Mouse (Mus musculus) limb, embryonic 14.5 days (tissue): Measurements from ENCODE around the gene Ube4b. TPM values are rescaled to one million over a fixed set of nuclear protein-coding genes. Genes with fewer than 3 reads are reported as not detected.

Experiments
- ATAC-seq: fragments of 200-750 bp; cut with Nextera tagmentation; 2 replicates; pipeline ENCODE4 v1.8.0; 2017; ENCODE audit warnings: low read depth, moderate number of reproducible peaks, moderate TSS enrichment; ENCODE audit not compliant: low FRiP score
- DNase-seq: peaks from one replicate; pipeline ENCODE4 v3.0.0-alpha.2; 2015; ENCODE audit warnings: low spot score
- H3K27ac ChIP-seq: fragments of 300-500 bp; sonication (generic); replicated peaks from 2 replicates; pipeline ENCODE4 v1.5.1; 2014; ENCODE audit warnings: low read depth, mild to moderate bottlenecking, low read length, moderate library complexity, mixed read lengths
- H3K27me3 ChIP-seq: fragments of 300-500 bp; sonication (generic); 2 replicates; pipeline ENCODE4 v1.6.1; 2014; ENCODE audit warnings: low read length, mixed read lengths; ENCODE audit not compliant: control insufficient read depth, insufficient read depth
- H3K36me3 ChIP-seq: fragments of 300-500 bp; sonication (generic); 2 replicates; pipeline ENCODE4 v1.6.1; 2014; ENCODE audit warnings: mild to moderate bottlenecking, low read length, moderate library complexity, mixed read lengths; ENCODE audit not compliant: control insufficient read depth, insufficient read depth
- H3K4me1 ChIP-seq: fragments of 300-500 bp; sonication (generic); 2 replicates; pipeline ENCODE4 v1.6.1; 2014; ENCODE audit warnings: antibody characterized with exemption, low read length, mixed read lengths; ENCODE audit not compliant: control insufficient read depth, insufficient read depth
- H3K4me2 ChIP-seq: fragments of 300-500 bp; sonication (generic); replicated peaks from 2 replicates; pipeline ENCODE4 v1.6.1; 2014; ENCODE audit warnings: low read depth, mild to moderate bottlenecking, low read length, moderate library complexity; ENCODE audit not compliant: severe bottlenecking
- H3K4me3 ChIP-seq: fragments of 300-500 bp; sonication (generic); replicated peaks from 2 replicates; pipeline ENCODE4 v1.5.1; 2014; ENCODE audit warnings: low read length
- H3K9ac ChIP-seq: fragments of 300-500 bp; sonication (generic); 2 replicates; pipeline ENCODE4 v1.6.1; 2014; ENCODE audit warnings: mild to moderate bottlenecking, low read depth, low read length, moderate library complexity; ENCODE audit not compliant: severe bottlenecking
- H3K9me3 ChIP-seq: fragments of 300-500 bp; sonication (generic); 2 replicates; pipeline ENCODE4 v1.6.1; 2016; ENCODE audit warnings: low read length; ENCODE audit not compliant: control insufficient read depth
- POLR2A ChIP-seq: fragments of 200-500 bp; IDR thresholded peaks from 2 replicates; pipeline ENCODE4 v1.8.0; 2012; ENCODE audit warnings: inconsistent platforms, mild to moderate bottlenecking, moderate library complexity, borderline replicate concordance; ENCODE audit not compliant: insufficient read depth, insufficient read length; ENCODE audit errors: extremely low read depth
- WGBS: fragments of 180-500 bp; shearing (Covaris S2); extraction: QIAGEN DNeasy Blood & Tissue Kit; methylation state at CpG from one replicate; pipeline ENCODE4 v1.1.7; 2014; 5-methylcytosine and 5-hydroxymethylcytosine counted together
- polyA plus RNA-seq, 2 experiments: library from polyadenylated mRNA; depleted of rRNA in 1 of 2; stranded (reverse) in 1 of 2; unstranded in 1 of 2; fragments of >200 nt; fragmentation: Nextera tagmentation in 1 of 2; extraction: Ambion mirVana in 1 of 2; gene quantifications; 2 replicates each; pipeline versions ENCODE4 v1.2.1 to v1.2.3; 2012 to 2014

The Ube4b gene
- polyA plus RNA-seq, 2 experiments = 39.8 to 82.1 TPM

DNA sequence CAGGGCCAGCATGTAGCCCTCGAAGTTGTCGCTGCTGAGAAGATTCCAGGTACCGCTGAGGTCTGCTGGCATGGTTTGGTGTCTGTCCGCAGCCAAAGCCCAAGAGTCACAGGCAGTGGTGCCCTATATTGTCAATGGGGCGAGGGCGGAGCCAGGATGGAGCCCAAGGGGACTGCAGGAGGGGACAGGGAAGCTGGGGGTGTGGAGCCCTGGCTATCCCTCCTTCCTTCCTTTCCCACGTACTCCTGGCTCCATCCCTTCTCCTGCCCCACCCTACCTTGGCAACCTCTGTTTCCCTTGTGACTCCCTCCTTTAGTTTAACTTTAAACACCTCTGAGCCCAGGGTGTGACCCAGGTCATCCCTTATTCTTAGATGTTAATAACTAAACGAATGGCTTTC lies 28.3 kb upstream of the Ube4b start, which contains the start of gene Rbp7:
Rbp7 (minus strand) TSS at position 100 of the 400 bp plus-strand sequence.
- no peak for ATAC-seq
- Histone ChIP-seq H3K27me3 (no peaks in the 10 kb centered on the region), H3K27ac (no peak within 1 kb of the TSS), H3K9ac (no peak within 1 kb of the TSS), H3K4me2 (no peak within 1 kb of the TSS), H3K4me3 (no peak within 1 kb of the TSS), H3K4me1 (no peaks in the 10 kb centered on the region), H3K9me3 (no peaks in the 10 kb centered on the region), H3K36me3 (no peaks in the 10 kb centered on the region)
- no peak for DNase-seq
- no peak for TF ChIP-seq POLR2A
- WGBS = 48% methylated on average over 8 of the region's 8 CpGs

DNA sequence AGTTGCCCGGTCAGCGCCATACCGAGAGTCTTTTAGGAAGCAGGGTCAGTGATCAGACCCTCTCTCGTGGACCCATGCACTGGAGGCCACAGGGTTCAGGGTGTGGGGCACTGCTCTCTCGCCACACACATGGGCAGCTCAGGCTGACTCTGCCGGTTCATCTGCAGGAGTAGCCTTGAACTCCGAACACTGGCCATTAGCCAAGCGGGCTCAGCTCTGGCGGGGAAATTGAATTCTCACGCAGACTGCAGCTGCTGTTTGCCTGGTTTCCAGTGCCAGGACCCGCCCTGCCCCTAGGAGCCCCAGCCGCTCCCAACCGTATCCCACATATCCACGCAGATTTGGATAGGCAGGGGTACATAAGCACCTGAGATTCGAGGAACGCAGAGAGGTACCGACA lies 27.7 kb upstream of the Ube4b start:
- WGBS = 81% methylated on average over 17 of the region's 17 CpGs
- DNase-seq (no peak), ATAC-seq (no peak)

GRCm38 (mm10) chr4:149453656-149454055 lies 27.1 kb upstream of the Ube4b start:
- Histone ChIP-seq H3K9me3 (no peaks in the 10 kb centered on the region), H3K4me2 (no peak overlapping the region), H3K27me3 (no peaks in the 10 kb centered on the region), H3K27ac (no peak overlapping the region), H3K36me3 (no peaks in the 10 kb centered on the region), H3K4me1 (no peaks in the 10 kb centered on the region), H3K4me3 (no peak overlapping the region), H3K9ac (no peak overlapping the region)
- 85% methylated on average over 4 of the region's 4 CpGs for WGBS
- no peak for DNase-seq
- no peak for TF ChIP-seq POLR2A
- ATAC-seq = no peak

More for the DNA sequence above, 27.7 kb upstream of the Ube4b start:
- Histone ChIP-seq H3K9me3 (no peaks in the 10 kb centered on the region), H3K9ac (no peak overlapping the region), H3K4me1 (no peaks in the 10 kb centered on the region), H3K27me3 (no peaks in the 10 kb centered on the region), H3K4me2 (no peak overlapping the region), H3K27ac (no peak overlapping the region), H3K36me3 (no peaks in the 10 kb centered on the region), H3K4me3 (no peak overlapping the region)
- no peak for TF ChIP-seq POLR2A

GRCm38 (mm10) chr4:149450636-149451035 lies 24.1 kb upstream of the Ube4b start:
- H3K36me3 ChIP-seq = no peaks in the 10 kb centered on the region
- ATAC-seq (no peak), DNase-seq (no peak)
- H3K27ac ChIP-seq = no peak overlapping the region
- WGBS = 87% methylated on average over 3 of the region's 3 CpGs
- H3K4me1 ChIP-seq = 0 out of 2 replicates have a peak, but pooled peaks cover under 1% of the 10 kb centered on the region
- TF ChIP-seq POLR2A = no peak
- H3K9ac ChIP-seq = no peak overlapping the region
- no peaks in the 10 kb centered on the region for H3K27me3 ChIP-seq
- no peaks in the 10 kb centered on the region for H3K9me3 ChIP-seq
- no peak overlapping the region for H3K4me2 ChIP-seq
- H3K4me3 ChIP-seq = no peak overlapping the region

DNA sequence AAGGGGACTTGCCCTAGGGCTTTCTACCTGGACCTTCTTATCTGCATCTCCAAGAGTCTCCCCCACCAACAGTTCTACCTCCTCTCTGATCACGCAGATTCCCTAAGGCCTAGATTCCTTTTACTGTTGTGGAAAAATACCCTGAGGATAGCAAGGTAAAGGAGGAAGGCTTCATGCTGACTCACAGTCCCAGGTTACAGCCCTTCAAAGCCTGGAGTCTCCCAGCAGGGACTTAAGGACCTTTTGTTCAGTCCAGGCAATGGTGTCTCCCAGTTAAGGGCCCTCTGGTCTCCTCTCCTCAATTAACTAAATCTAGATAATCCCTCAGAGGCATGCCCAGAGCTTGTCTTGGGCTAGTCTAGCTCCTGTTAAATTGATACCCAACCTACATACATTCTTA lies 19.8 kb upstream of the Ube4b start:
- DNase-seq = no peak
- Histone ChIP-seq H3K9me3 (no peaks in the 10 kb centered on the region), H3K4me3 (no peak overlapping the region), H3K4me2 (peak overlapping the region; percentile 58; the same call in 1 of the 2 replicates), H3K27ac (peak overlapping the region; percentile 92; the same call in 1 of the 2 replicates), H3K9ac (no peak overlapping the region), H3K27me3 (no peaks in the 10 kb centered on the region), H3K36me3 (no peaks in the 10 kb centered on the region), H3K4me1 (peaks cover 13% of the 10 kb centered on the region)
- no peak for ATAC-seq
- TF ChIP-seq POLR2A = no peak
- WGBS = 50% methylated on average over 1 of the region's 1 CpGs
